Mouse (Mus musculus) kidney, postnatal 10 days (tissue): ENCODE data around the gene Ppp3ca.

Source experiments
- DNase-seq: peaks from one replicate; pipeline ENCODE4 v3.0.0; 2021; ENCODE audit warnings: mixed read lengths

Ppp3ca gene

GRCm38 (mm10) chr3:136821993-136822392, 152.1 kb downstream of the Ppp3ca start:
- DNase-seq = no peak

- no peak for DNase-seq
Observed at GRCm38 (mm10) chr3:136822431-136822830, 152.5 kb downstream of the Ppp3ca start.

- DNase-seq = no peak
Observed at GRCm38 (mm10) chr3:136828451-136828850, 158.5 kb downstream of the Ppp3ca start.

- no peak for DNase-seq
Observed at GRCm38 (mm10) chr3:136829109-136829508, 159.2 kb downstream of the Ppp3ca start.

GRCm38 (mm10) chr3:136830687-136831220, 160.8 kb downstream of the Ppp3ca start:
- no peak for DNase-seq

- no peak for DNase-seq
Observed at GRCm38 (mm10) chr3:136833003-136833745, 163.2 kb downstream of the Ppp3ca start.

GRCm38 (mm10) chr3:136833893-136834292, 164.0 kb downstream of the Ppp3ca start:
- peak; percentile 24 for DNase-seq

- no peak for DNase-seq
Observed at GRCm38 (mm10) chr3:136835851-136836250, 165.9 kb downstream of the Ppp3ca start.

GRCm38 (mm10) chr3:136836319-136837193, 166.6 kb downstream of the Ppp3ca start:
- no peak for DNase-seq

- peak; percentile 58 for DNase-seq
Observed at GRCm38 (mm10) chr3:136837589-136837988, 167.7 kb downstream of the Ppp3ca start.

- no peak for DNase-seq
Observed at GRCm38 (mm10) chr3:136841282-136841681, 171.4 kb downstream of the Ppp3ca start.

- no peak for DNase-seq
Observed at GRCm38 (mm10) chr3:136842384-136842783, 172.5 kb downstream of the Ppp3ca start.

- DNase-seq = no peak
Observed at GRCm38 (mm10) chr3:136843811-136844491, 174.0 kb downstream of the Ppp3ca start.

- no peak for DNase-seq
Observed at GRCm38 (mm10) chr3:136849035-136849434, 179.1 kb downstream of the Ppp3ca start.

- DNase-seq = no peak
Observed at GRCm38 (mm10) chr3:136852921-136853320, 183.0 kb downstream of the Ppp3ca start.

- DNase-seq = no peak
Observed at GRCm38 (mm10) chr3:136853596-136853995, 183.7 kb downstream of the Ppp3ca start.

- no peak for DNase-seq
Observed at GRCm38 (mm10) chr3:136855996-136856395, 186.1 kb downstream of the Ppp3ca start.

- DNase-seq = no peak
Observed at GRCm38 (mm10) chr3:136862051-136862837, 192.3 kb downstream of the Ppp3ca start.

- DNase-seq = no peak
Observed at GRCm38 (mm10) chr3:136863127-136863526, 193.2 kb downstream of the Ppp3ca start.

- no peak for DNase-seq
Observed at GRCm38 (mm10) chr3:136864306-136864705, 194.4 kb downstream of the Ppp3ca start.

GRCm38 (mm10) chr3:136865176-136865859, 195.4 kb downstream of the Ppp3ca start:
- DNase-seq = no peak

- no peak for DNase-seq
Observed at GRCm38 (mm10) chr3:136866095-136866494, 196.2 kb downstream of the Ppp3ca start.
